In the genomic region with DNA sequence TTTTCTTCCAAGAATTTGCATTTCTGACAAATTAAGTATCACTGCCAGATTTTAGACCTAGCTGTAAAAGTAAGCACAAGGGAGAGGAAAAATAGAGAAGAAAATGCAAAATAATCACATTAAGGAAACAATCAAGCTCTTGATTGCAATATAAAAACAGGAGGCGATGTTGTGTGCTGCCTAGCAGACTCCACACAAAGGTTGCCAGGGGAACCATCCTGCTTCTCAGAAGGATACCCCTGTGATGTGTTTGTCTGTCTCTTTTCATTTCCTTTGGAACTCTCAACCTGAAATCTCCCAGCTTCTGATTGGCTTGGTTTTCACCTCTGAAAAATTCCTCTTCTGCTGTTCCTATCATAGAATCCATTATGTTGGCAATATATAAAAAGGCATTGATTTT, we compare ENCODE assay signal across 13 mouse cellular contexts.
DNase-seq lines count a peak whose midpoint lies in the region; ATAC-seq lines count a peak whose summit lies in the region.
"Had no signal": no experiment of that assay in that cellular context is flagged by ENCODE, and none has a peak within 500 bp of the region (broad histone marks: within the 10 kb centered on the region; RNA-seq: fewer than 3 reads in every experiment).

No protein-coding gene starts in this region.

- no peaks in the 10 kb centered on the region for H3K36me3 ChIP-seq in embryonic facial prominence, embryonic 10.5 days (replicated peaks)
- H3K36me3 ChIP-seq in hindbrain, embryonic 12.5 days = no peaks in the 10 kb centered on the region
- no peaks in the 10 kb centered on the region for H3K36me3 ChIP-seq in midbrain, embryonic 16.5 days (ENCODE audit: control insufficient read depth, insufficient read depth, low read length)
- H3K36me3 ChIP-seq: intestine, embryonic 15.5 days had no signal

- H3K4me3 ChIP-seq in embryonic facial prominence, embryonic 10.5 days = no peak overlapping the region
- H3K4me3 ChIP-seq in hindbrain, embryonic 12.5 days = no peak overlapping the region
- no peak overlapping the region for H3K4me3 ChIP-seq in midbrain, embryonic 16.5 days (ENCODE audit: low read depth, low read length)
- H3K4me3 ChIP-seq: intestine, embryonic 15.5 days; myocyte had no signal

- no peak overlapping the region for H3K9ac ChIP-seq in hindbrain, embryonic 12.5 days
- no peak overlapping the region for H3K9ac ChIP-seq in midbrain, embryonic 16.5 days (ENCODE audit: low read depth, low read length)
- H3K9ac ChIP-seq: intestine, embryonic 15.5 days had no signal

- intact Hi-C loops in heart, postnatal 14 days (cut with DNase I) = no loop called here

- H3K4me2 ChIP-seq in hindbrain, embryonic 12.5 days (replicated peaks) = no peak overlapping the region
- H3K4me2 ChIP-seq in midbrain, embryonic 16.5 days (ENCODE audit: low read length) = 0 out of 2 replicates have a peak overlapping the region, but pooled peaks have one; percentile 5
- H3K4me2 ChIP-seq: intestine, embryonic 15.5 days had no signal

- peak; percentile 9 to 10 for DNase-seq in cerebellum, postnatal 14 days
- no peak for DNase-seq in cerebellum, adult 11 months
- DNase-seq in embryonic facial prominence, embryonic 10.5 days (ENCODE audit: low spot score) = peak; percentile 26
- DNase-seq in heart, postnatal 14 days = no peak
- DNase-seq in thymus, postnatal 25 days = no peak
- no peak for DNase-seq in lung, adult 18-20 months
- DNase-seq: right cerebral cortex, postnatal 14 days had no signal

- peaks cover 9% of the 10 kb centered on the region for H3K4me1 ChIP-seq in embryonic facial prominence, embryonic 10.5 days
- H3K4me1 ChIP-seq in hindbrain, embryonic 12.5 days = no peaks in the 10 kb centered on the region
- H3K4me1 ChIP-seq in midbrain, embryonic 16.5 days (ENCODE audit: control insufficient read depth, insufficient read depth, low read length) = 0 out of 2 replicates have a peak, but pooled peaks cover 2% of the 10 kb centered on the region
- H3K4me1 ChIP-seq: intestine, embryonic 15.5 days had no signal

- peak; percentile 84 for ATAC-seq in hindbrain, embryonic 12.5 days (ENCODE audit: low FRiP score)
- ATAC-seq in midbrain, embryonic 16.5 days = peak; percentile 89; the same call in 1 of the 2 replicates
- ATAC-seq: intestine, embryonic 15.5 days; lung, postnatal 0 days had no signal

- 41% methylated on average over 1 of the region's 1 CpGs for WGBS in embryonic facial prominence, embryonic 10.5 days
- 19% methylated on average over 1 of the region's 1 CpGs for WGBS in hindbrain, embryonic 12.5 days
- WGBS in midbrain, embryonic 16.5 days = 3% methylated on average over 1 of the region's 1 CpGs

- no peaks in the 10 kb centered on the region for H3K27me3 ChIP-seq in embryonic facial prominence, embryonic 10.5 days (replicated peaks; ENCODE audit: low read depth, poor library complexity, severe bottlenecking)
- H3K27me3 ChIP-seq in hindbrain, embryonic 12.5 days = no peaks in the 10 kb centered on the region
- no peaks in the 10 kb centered on the region for H3K27me3 ChIP-seq in midbrain, embryonic 16.5 days (ENCODE audit: control insufficient read depth, insufficient read depth, low read depth, low read length)
- H3K27me3 ChIP-seq: intestine, embryonic 15.5 days had no signal

- no peak overlapping the region for H3K27ac ChIP-seq in embryonic facial prominence, embryonic 10.5 days (replicated peaks)
- no peak overlapping the region for H3K27ac ChIP-seq in hindbrain, embryonic 12.5 days
- no peak overlapping the region for H3K27ac ChIP-seq in midbrain, embryonic 16.5 days (ENCODE audit: low read length)
- H3K27ac ChIP-seq: intestine, embryonic 15.5 days; stomach, postnatal 0 days had no signal

- no peaks in the 10 kb centered on the region for H3K9me3 ChIP-seq in embryonic facial prominence, embryonic 10.5 days
- H3K9me3 ChIP-seq in hindbrain, embryonic 12.5 days (replicated peaks) = no peaks in the 10 kb centered on the region
- no peaks in the 10 kb centered on the region for H3K9me3 ChIP-seq in midbrain, embryonic 16.5 days (replicated peaks; ENCODE audit: control insufficient read depth, low read length, poor library complexity, severe bottlenecking)
- H3K9me3 ChIP-seq: intestine, embryonic 15.5 days had no signal

Comparison
In these comparisons a context has a peak if more than half of its experiments do, and no peak if none do; other contexts are left out.
1. DNase-seq: peak in cerebellum, postnatal 14 days (2 of 2) and embryonic facial prominence, embryonic 10.5 days (single experiment); none in cerebellum, adult 11 months (single experiment), heart, postnatal 14 days (0 of 2), thymus, postnatal 25 days (single experiment) and lung, adult 18-20 months (0 of 2).